Mouse (Mus musculus) brain, embryonic 14.5 days (tissue): ENCODE data around the gene Pcbp4.

Experiments used
- CTCF ChIP-seq: fragments of 200-500 bp; IDR thresholded peaks from 2 replicates; pipeline ENCODE4 v1.5.1; 2012; ENCODE audit warnings: inconsistent platforms, mild to moderate bottlenecking, moderate library complexity, borderline replicate concordance; ENCODE audit not compliant: insufficient read depth, insufficient read length; ENCODE audit errors: extremely low read depth
- POLR2A ChIP-seq: fragments of 200-500 bp; IDR thresholded peaks from 2 replicates; pipeline ENCODE4 v1.6.1; 2012; ENCODE audit warnings: mild to moderate bottlenecking, inconsistent platforms, borderline replicate concordance; ENCODE audit not compliant: poor library complexity, insufficient read depth, insufficient read length, severe bottlenecking; ENCODE audit errors: extremely low read depth

DNA sequence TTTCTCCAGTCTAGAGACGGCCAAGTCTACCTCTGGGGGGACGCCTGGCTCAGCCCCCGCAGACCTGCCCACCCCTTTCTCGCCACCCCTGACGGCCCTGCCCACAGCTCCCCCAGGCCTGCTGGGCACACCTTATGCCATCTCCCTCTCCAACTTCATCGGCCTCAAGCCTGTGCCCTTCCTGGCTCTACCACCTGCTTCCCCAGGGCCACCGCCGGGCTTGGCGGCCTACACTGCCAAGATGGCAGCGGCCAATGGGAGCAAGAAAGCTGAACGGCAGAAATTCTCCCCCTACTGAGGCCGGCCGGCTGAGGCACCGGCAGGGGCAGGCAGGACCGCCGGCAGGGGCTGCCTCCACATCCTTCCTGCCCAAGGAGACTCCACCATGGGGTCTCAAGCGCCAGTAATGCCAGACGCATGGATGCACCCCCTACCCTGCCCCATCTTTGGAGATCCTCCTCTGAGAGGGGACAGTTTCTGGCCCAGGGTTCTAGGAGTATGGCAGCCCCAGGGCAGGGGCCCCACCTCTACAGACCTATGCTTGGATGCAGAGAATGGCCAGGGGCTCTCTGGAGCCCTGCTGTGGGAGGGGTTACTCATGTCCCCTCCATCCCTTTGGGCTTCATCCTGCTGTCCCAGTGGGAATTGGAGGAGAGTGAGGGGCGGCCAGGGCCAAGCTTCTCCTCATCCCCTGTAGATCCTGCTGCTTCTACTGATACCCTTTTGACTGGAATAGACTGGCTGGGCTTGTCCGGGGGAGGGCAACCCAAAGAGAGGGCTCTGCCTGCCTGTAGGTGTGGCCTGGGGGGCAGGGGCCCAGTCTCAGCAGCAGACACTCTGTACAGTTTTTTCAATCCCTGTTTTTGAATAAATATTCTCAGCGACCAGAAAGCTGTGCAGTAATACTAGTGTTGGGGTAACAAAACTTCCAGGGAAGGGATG is 10.3 kb downstream of the Pcbp4 start:
- TF ChIP-seq CTCF: no peak
- no peak for TF ChIP-seq POLR2A
